11 mouse cellular contexts compared by ENCODE assay signal in the genomic region with DNA sequence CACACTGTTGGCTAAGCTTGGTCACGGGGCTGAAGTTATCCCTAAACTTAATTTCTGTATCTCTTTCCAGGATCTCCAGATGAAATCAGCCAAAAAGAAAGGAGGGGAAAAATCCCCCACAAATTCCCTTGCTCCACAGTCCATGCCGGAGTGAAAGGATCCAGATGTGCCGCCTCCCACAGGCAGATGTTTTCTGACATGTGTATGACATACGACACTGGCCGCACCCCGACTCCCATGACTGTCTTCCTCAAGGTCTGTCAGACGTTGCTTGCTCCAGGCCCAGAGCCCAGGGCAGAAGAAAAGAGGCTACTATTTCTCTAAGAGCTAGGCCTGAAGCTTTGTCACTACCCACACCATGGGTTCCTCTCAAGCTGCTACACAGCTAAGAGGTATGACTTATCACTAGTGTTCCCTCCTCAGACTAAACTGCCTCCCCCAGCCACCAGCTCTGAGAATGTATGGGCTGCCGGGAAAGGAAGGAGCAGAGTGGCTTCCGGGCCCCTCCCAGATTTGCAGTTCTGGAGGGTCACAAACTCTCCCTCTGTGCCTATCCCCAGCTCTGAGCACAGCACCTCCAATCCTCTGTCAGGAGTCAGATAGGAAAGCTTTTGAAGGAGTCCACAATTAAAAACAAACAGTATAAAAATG. TPM values are rescaled to one million over a fixed set of nuclear protein-coding genes. Genes with fewer than 3 reads are reported as not detected.
DNase-seq lines count a peak whose midpoint lies in the region; ATAC-seq and TF ChIP-seq lines count a peak whose summit lies in the region.
"Had no signal": no experiment of that assay in that cellular context is flagged by ENCODE, and none has a peak within 500 bp of the region (broad histone marks: within the 10 kb centered on the region; RNA-seq: fewer than 3 reads in every experiment).

No protein-coding gene starts in this region.

- no peak overlapping the region for H3K4me3 ChIP-seq in kidney, embryonic 16.5 days (ENCODE audit: low read length)
- no peak overlapping the region for H3K4me3 ChIP-seq in ES-Bruce4 (ENCODE audit: low read depth, low read length)
- no peak overlapping the region for H3K4me3 ChIP-seq in embryonic facial prominence, embryonic 11.5 days (ENCODE audit: low read depth, low read length)
- H3K4me3 ChIP-seq in limb, embryonic 14.5 days (replicated peaks; ENCODE audit: low read length), result no peak overlapping the region

- H3K36me3 ChIP-seq in kidney, embryonic 16.5 days (ENCODE audit: insufficient read depth, low read length), result peaks cover 20% of the 10 kb centered on the region
- no peaks in the 10 kb centered on the region for H3K36me3 ChIP-seq in ES-Bruce4 (ENCODE audit: control insufficient read depth, insufficient read depth, low read length, poor library complexity, severe bottlenecking)
- peaks cover 22% of the 10 kb centered on the region for H3K36me3 ChIP-seq in embryonic facial prominence, embryonic 11.5 days (replicated peaks; ENCODE audit: control insufficient read depth, insufficient read depth, low read depth, low read length)
- H3K36me3 ChIP-seq in limb, embryonic 14.5 days (ENCODE audit: control insufficient read depth, insufficient read depth, low read length), result peaks cover 89% of the 10 kb centered on the region
- H3K36me3 ChIP-seq: G1E had no signal

- no peak overlapping the region for H3K4me2 ChIP-seq in kidney, embryonic 16.5 days (replicated peaks; ENCODE audit: low read depth, low read length)
- H3K4me2 ChIP-seq in embryonic facial prominence, embryonic 11.5 days (ENCODE audit: low read depth, low read length), result no peak overlapping the region
- no peak overlapping the region for H3K4me2 ChIP-seq in limb, embryonic 14.5 days (replicated peaks; ENCODE audit: low read depth, low read length, severe bottlenecking)

- H3K4me1 ChIP-seq in kidney, embryonic 16.5 days (ENCODE audit: insufficient read depth, low read length), result peaks cover 38% of the 10 kb centered on the region
- H3K4me1 ChIP-seq in ES-Bruce4 (ENCODE audit: control insufficient read depth, insufficient read depth, low read length), result peaks cover 2% of the 10 kb centered on the region
- peaks cover 4% of the 10 kb centered on the region for H3K4me1 ChIP-seq in embryonic facial prominence, embryonic 11.5 days (ENCODE audit: control insufficient read depth, insufficient read depth, low read length)
- peaks cover 25% of the 10 kb centered on the region for H3K4me1 ChIP-seq in limb, embryonic 14.5 days (ENCODE audit: control insufficient read depth, insufficient read depth, low read length)

- no peaks in the 10 kb centered on the region for H3K9me3 ChIP-seq in kidney, embryonic 16.5 days (ENCODE audit: low read length)
- no peaks in the 10 kb centered on the region for H3K9me3 ChIP-seq in ES-Bruce4 (replicated peaks; ENCODE audit: control insufficient read depth, insufficient read depth, low read length, poor library complexity, severe bottlenecking)
- no peaks in the 10 kb centered on the region for H3K9me3 ChIP-seq in embryonic facial prominence, embryonic 11.5 days (replicated peaks; ENCODE audit: control insufficient read depth, low read length)
- no peaks in the 10 kb centered on the region for H3K9me3 ChIP-seq in limb, embryonic 14.5 days (ENCODE audit: control insufficient read depth, low read length)
- H3K9me3 ChIP-seq: G1E had no signal

- ATAC-seq in kidney, embryonic 16.5 days (ENCODE audit: low FRiP score, low TSS enrichment), result 0 out of 2 replicates have a peak, but pooled peaks have one; percentile 39
- no peak for ATAC-seq in embryonic facial prominence, embryonic 11.5 days (replicated peaks; ENCODE audit: insufficient number of reproducible peaks, low FRiP score, low TSS enrichment, low read depth)
- no peak; the same call in 1 of the 2 replicates for ATAC-seq in limb, embryonic 14.5 days (ENCODE audit: low FRiP score, low read depth)

- TF ChIP-seq EP300 in ES-Bruce4 (IDR thresholded peaks at IDR 0.05; ENCODE audit: insufficient read depth, low read depth, low read length), result no peak

- H3K27ac ChIP-seq in kidney, embryonic 16.5 days (ENCODE audit: low read length), result peak overlapping the region; percentile 54; the same call in 1 of the 2 replicates
- H3K27ac ChIP-seq in ES-Bruce4 (ENCODE audit: insufficient read depth, low read length), result 0 out of 2 replicates have a peak overlapping the region, but pooled peaks have one; percentile 46
- 0 out of 2 replicates have a peak overlapping the region, but pooled peaks have one; percentile 1 for H3K27ac ChIP-seq in embryonic facial prominence, embryonic 11.5 days (replicated peaks; ENCODE audit: low read depth, low read length)
- H3K27ac ChIP-seq in limb, embryonic 14.5 days (replicated peaks; ENCODE audit: low read depth, low read length), result peak overlapping the region; percentile 14; the same call in 1 of the 2 replicates

- H3K9ac ChIP-seq in kidney, embryonic 16.5 days (replicated peaks; ENCODE audit: low read length), result no peak overlapping the region
- H3K9ac ChIP-seq in ES-Bruce4 (ENCODE audit: low read depth, poor library complexity, severe bottlenecking), result no peak overlapping the region
- no peak overlapping the region for H3K9ac ChIP-seq in embryonic facial prominence, embryonic 11.5 days (replicated peaks; ENCODE audit: low read length)
- no peak overlapping the region for H3K9ac ChIP-seq in limb, embryonic 14.5 days (ENCODE audit: low read depth, low read length, severe bottlenecking)

- no peak for DNase-seq in kidney, adult 11 months
- DNase-seq in embryonic facial prominence, embryonic 11.5 days (ENCODE audit: low spot score), result peak; percentile 57
- DNase-seq in limb, embryonic 14.5 days (ENCODE audit: low spot score), result no peak
- no peak for DNase-seq in B cell, adult 2 months
- no peak for DNase-seq in spleen, postnatal 4 days (ENCODE audit: low spot score in 2 of 2)
- DNase-seq: adrenal gland, adult 2 months; cerebellum, adult 2 months; layer of hippocampus, adult 9-11 months had no signal

- no peak for TF ChIP-seq CTCF in ES-Bruce4 (IDR thresholded peaks at IDR 0.05; ENCODE audit: low read depth, low read length)

- 32% methylated on average over 9 of the region's 9 CpGs for WGBS in kidney, embryonic 16.5 days
- 55% methylated on average over 9 of the region's 9 CpGs for WGBS in embryonic facial prominence, embryonic 11.5 days
- 39% methylated on average over 9 of the region's 9 CpGs for WGBS in limb, embryonic 14.5 days

- H3K27me3 ChIP-seq in kidney, embryonic 16.5 days (ENCODE audit: insufficient read depth, low read length), result peaks cover 6% of the 10 kb centered on the region; the same call in 1 of the 2 replicates
- no peaks in the 10 kb centered on the region for H3K27me3 ChIP-seq in ES-Bruce4 (ENCODE audit: control insufficient read depth, insufficient read depth, low read length, poor library complexity, severe bottlenecking)
- no peaks in the 10 kb centered on the region for H3K27me3 ChIP-seq in embryonic facial prominence, embryonic 11.5 days (ENCODE audit: control insufficient read depth, insufficient read depth, low read length)
- no peaks in the 10 kb centered on the region for H3K27me3 ChIP-seq in limb, embryonic 14.5 days (ENCODE audit: control insufficient read depth, insufficient read depth, low read length)

- TF ChIP-seq POLR2A in ES-Bruce4 (IDR thresholded peaks at IDR 0.05; ENCODE audit: insufficient read depth, low read length), result no peak
- TF ChIP-seq POLR2A in limb, embryonic 14.5 days (IDR thresholded peaks at IDR 0.05; ENCODE audit: borderline replicate concordance, extremely low read depth, insufficient read depth, insufficient read length), result no peak

RNA-seq across cellular contexts. Expression of gene Lrp1, which starts 11.4 kb away (rescaled TPM):
- 70.9 and 71.7 TPM in 2 replicates for polyA plus RNA-seq in kidney, embryonic 16.5 days (2015; fragmentation: Nextera tagmentation; extraction: Ambion mirVana)
- polyA plus RNA-seq in ES-Bruce4 (2011; ENCODE audit: insufficient read depth, insufficient read length, low read depth, missing spikeins), result 36.3 and 41.3 TPM in 2 replicates
- 55.5 and 59.0 TPM in 2 replicates for polyA plus RNA-seq in embryonic facial prominence, embryonic 11.5 days (2014; fragmentation: Nextera tagmentation; extraction: Ambion mirVana)
- 261 and 271 TPM in 2 replicates for polyA plus RNA-seq in limb, embryonic 14.5 days (2012; rRNA removed)
- polyA plus RNA-seq in limb, embryonic 14.5 days (2014; fragmentation: Nextera tagmentation; extraction: Ambion mirVana), result 146 and 172 TPM in 2 replicates

RNA-seq across cellular contexts. Expression of gene Stat6, which starts 33.2 kb away (rescaled TPM):
- polyA plus RNA-seq in kidney, embryonic 16.5 days (2015; fragmentation: Nextera tagmentation; extraction: Ambion mirVana), result 33.8 and 37.4 TPM in 2 replicates
- 28.2 and 32.9 TPM in 2 replicates for polyA plus RNA-seq in ES-Bruce4 (2011; ENCODE audit: insufficient read depth, insufficient read length, low read depth, missing spikeins)
- polyA plus RNA-seq in embryonic facial prominence, embryonic 11.5 days (2014; fragmentation: Nextera tagmentation; extraction: Ambion mirVana), result 8.1 and 8.2 TPM in 2 replicates
- 30.7 and 33.5 TPM in 2 replicates for polyA plus RNA-seq in limb, embryonic 14.5 days (2012; rRNA removed)
- 22.2 and 24.6 TPM in 2 replicates for polyA plus RNA-seq in limb, embryonic 14.5 days (2014; fragmentation: Nextera tagmentation; extraction: Ambion mirVana)

RNA-seq across cellular contexts. Expression of gene Nemp1, which starts 57.2 kb away (rescaled TPM):
- polyA plus RNA-seq in kidney, embryonic 16.5 days (2015; fragmentation: Nextera tagmentation; extraction: Ambion mirVana), result 10.6 and 10.7 TPM in 2 replicates
- polyA plus RNA-seq in ES-Bruce4 (2011; ENCODE audit: insufficient read depth, insufficient read length, low read depth, missing spikeins), result 22.0 and 22.3 TPM in 2 replicates
- polyA plus RNA-seq in embryonic facial prominence, embryonic 11.5 days (2014; fragmentation: Nextera tagmentation; extraction: Ambion mirVana), result 11.2 and 11.7 TPM in 2 replicates
- polyA plus RNA-seq in limb, embryonic 14.5 days (2012; rRNA removed), result 12.3 and 13.9 TPM in 2 replicates
- 9.0 and 10.2 TPM in 2 replicates for polyA plus RNA-seq in limb, embryonic 14.5 days (2014; fragmentation: Nextera tagmentation; extraction: Ambion mirVana)

RNA-seq across cellular contexts. Expression of gene Nab2, which starts 58.8 kb away (rescaled TPM):
- polyA plus RNA-seq in kidney, embryonic 16.5 days (2015; fragmentation: Nextera tagmentation; extraction: Ambion mirVana), result 28.8 and 32.1 TPM in 2 replicates
- 5.5 and 8.1 TPM in 2 replicates for polyA plus RNA-seq in ES-Bruce4 (2011; ENCODE audit: insufficient read depth, insufficient read length, low read depth, missing spikeins)
- polyA plus RNA-seq in embryonic facial prominence, embryonic 11.5 days (2014; fragmentation: Nextera tagmentation; extraction: Ambion mirVana), result 8.0 and 9.3 TPM in 2 replicates
- polyA plus RNA-seq in limb, embryonic 14.5 days (2012; rRNA removed), result 64.5 and 68.3 TPM in 2 replicates
- 16.4 and 19.9 TPM in 2 replicates for polyA plus RNA-seq in limb, embryonic 14.5 days (2014; fragmentation: Nextera tagmentation; extraction: Ambion mirVana)

Comparison
In these comparisons a context has a peak if more than half of its experiments do, and no peak if none do; other contexts are left out.
1. H3K27ac ChIP-seq: peak in every context shown above with its lines; median percentile 54 in kidney, embryonic 16.5 days; 46 in ES-Bruce4; 14 in limb, embryonic 14.5 days; 1 in embryonic facial prominence, embryonic 11.5 days.